Mouse (Mus musculus) left cerebral cortex, postnatal 14 days (tissue): ENCODE measurements at regions not wholly inside any gene's neighbourhood (a gene's known extent, or its start where the extent isn't known, plus 50 kb on each side); places are given as distances from the start of the nearest gene placed in this dataset.
A peak's percentile ranks its signal among the peaks of the same experiment; 100 is the strongest.
"Not testable (repeated sequence)": the region's sequence is repeated elsewhere in the genome, so short reads cannot be mapped to it uniquely, and the experiment has no call there.

Source experiments
- DNase-seq, 2 experiments: peaks; one replicate each; pipeline ENCODE4 v3.0.0; 2021 to 2022; ENCODE audit warnings: low spot score in 2 of 2, mixed read lengths in 1 of 2
- intact Hi-C: fragments of 180-260 bp; cut with DNase I; formaldehyde crosslinking; loops from one replicate; pipeline ENCODE4 v1.15.1; 2025

- intact Hi-C loops = no loop called here
- no peak for DNase-seq
Observed at GRCm38 (mm10) chr1:150160314-150160713, 60.5 kb downstream of the Ptgs2 start.

- peak in 1 of 2 experiments; percentile 3 for DNase-seq
- intact Hi-C loops = no loop called here
Observed at GRCm38 (mm10) chr1:150164890-150165596, 65.2 kb downstream of the Ptgs2 start.

- intact Hi-C loops = no loop called here
- DNase-seq = no peak
Observed at GRCm38 (mm10) chr1:150165597-150165973, 65.8 kb downstream of the Ptgs2 start.

- intact Hi-C loops = no loop called here
- no peak for DNase-seq
Observed at GRCm38 (mm10) chr1:150167172-150167571, 67.3 kb downstream of the Ptgs2 start.

GRCm38 (mm10) chr1:150174204-150174603 lies 74.4 kb downstream of the Ptgs2 start:
- DNase-seq = no peak
- intact Hi-C loops = no loop called here

- no peak for DNase-seq
- intact Hi-C loops = no loop called here
Observed at GRCm38 (mm10) chr1:150177029-150177740, 77.4 kb downstream of the Ptgs2 start.

GRCm38 (mm10) chr1:150202022-150202421 lies 102.2 kb downstream of the Ptgs2 start:
- DNase-seq = peak in 1 of 2 experiments; percentile 13
- intact Hi-C loops = loop anchor here (5.0 to 10.0 kb wide), 2 partner anchors 107 to 370 kb away; no protein-coding TSS in a partner anchor

GRCm38 (mm10) chr1:150212454-150212853 lies 106.8 kb upstream of the Pdc start:
- no peak for DNase-seq
- intact Hi-C loops = no loop called here

- intact Hi-C loops = no loop called here
- no peak for DNase-seq
Observed at GRCm38 (mm10) chr1:150216672-150217071, 102.5 kb upstream of the Pdc start.

GRCm38 (mm10) chr1:150218802-150219201 lies 100.4 kb upstream of the Pdc start:
- intact Hi-C loops = no loop called here
- no peak for DNase-seq

- intact Hi-C loops = no loop called here
- DNase-seq = no peak
Observed at GRCm38 (mm10) chr1:150225529-150225928, 93.7 kb upstream of the Pdc start.

- DNase-seq, intact Hi-C loops: not testable (repeated sequence)
Observed at GRCm38 (mm10) chr1:150239504-150239903, 79.7 kb upstream of the Pdc start.

- intact Hi-C loops = no loop called here
- DNase-seq = no peak
Observed at GRCm38 (mm10) chr1:150240110-150240509, 79.1 kb upstream of the Pdc start.

GRCm38 (mm10) chr1:150241153-150241552 lies 78.1 kb upstream of the Pdc start:
- intact Hi-C loops = no loop called here
- no peak for DNase-seq

- intact Hi-C loops = no loop called here
- no peak for DNase-seq
Observed at GRCm38 (mm10) chr1:150242108-150242507, 77.1 kb upstream of the Pdc start.

GRCm38 (mm10) chr1:150244916-150245315 lies 74.3 kb upstream of the Pdc start:
- DNase-seq = no peak
- intact Hi-C loops = no loop called here

- no peak for DNase-seq
- intact Hi-C loops = no loop called here
Observed at GRCm38 (mm10) chr1:150251422-150251821, 67.8 kb upstream of the Pdc start.

- DNase-seq = no peak
- intact Hi-C loops = no loop called here
Observed at GRCm38 (mm10) chr1:150251876-150252275, 67.3 kb upstream of the Pdc start.

GRCm38 (mm10) chr1:150257596-150257995 lies 61.6 kb upstream of the Pdc start:
- DNase-seq = peak in 1 of 2 experiments; percentile 16
- intact Hi-C loops = no loop called here

GRCm38 (mm10) chr1:150260355-150260754 lies 58.9 kb upstream of the Pdc start:
- intact Hi-C loops = no loop called here
- no peak for DNase-seq

GRCm38 (mm10) chr1:150266502-150266901 lies 52.7 kb upstream of the Pdc start:
- intact Hi-C loops = no loop called here
- DNase-seq = peak; percentile 26 to 32
